Mouse (Mus musculus): ENCODE measurements around the gene Ush2a.

DNA sequence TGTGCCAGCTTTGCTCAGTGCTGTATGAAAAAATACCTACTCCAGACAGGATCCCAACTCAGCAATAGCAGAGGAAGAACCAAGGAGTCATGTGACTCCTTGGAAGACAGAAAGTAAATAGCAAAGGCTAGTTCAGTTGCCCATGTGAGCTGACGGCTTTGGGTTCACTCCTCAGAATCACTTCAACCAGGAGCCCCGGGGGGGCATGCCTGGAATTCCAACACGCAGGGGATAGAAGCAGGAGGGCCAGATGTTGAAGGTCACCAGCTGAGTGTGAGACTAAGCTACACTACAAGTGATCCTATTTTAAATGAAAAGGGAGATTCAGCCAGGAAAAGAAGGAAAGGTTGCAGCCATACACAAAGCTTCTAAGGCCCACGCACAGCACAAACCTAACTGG is 319.3 kb downstream of the Ush2a start:
- TF ChIP-seq CTCF (IDR thresholded peaks at IDR 0.05) (no peak), POLR2A (IDR thresholded peaks at IDR 0.05; ENCODE audit: insufficient read depth, low read depth, low read length) (no peak), EP300 (IDR thresholded peaks at IDR 0.05; ENCODE audit: insufficient read depth, low read depth, low read length) (no peak)
